Mouse (Mus musculus) forebrain, embryonic 16.5 days (tissue): ENCODE measurements at regions not wholly inside any gene's neighbourhood (a gene's known extent, or its start where the extent isn't known, plus 50 kb on each side); places are given as distances from the start of the nearest gene placed in this dataset.
"Not testable (repeated sequence)": the region's sequence is repeated elsewhere in the genome, so short reads cannot be mapped to it uniquely, and the experiment has no call there.

Experiments used
- ATAC-seq: fragments of 200-750 bp; cut with Nextera tagmentation; 2 replicates; pipeline ENCODE4 v1.8.0; 2017; ENCODE audit warnings: mild to moderate bottlenecking, moderate library complexity
- H3K27ac ChIP-seq: fragments of 300-500 bp; sonication (generic); 2 replicates; pipeline ENCODE4 v1.5.1; 2014; ENCODE audit warnings: low read length, control low read depth
- H3K27me3 ChIP-seq: fragments of 300-500 bp; sonication (generic); replicated peaks from 2 replicates; pipeline ENCODE4 v1.6.1; 2014; ENCODE audit warnings: low read length; ENCODE audit not compliant: control insufficient read depth, insufficient read depth
- H3K36me3 ChIP-seq: fragments of 300-500 bp; sonication (generic); 2 replicates; pipeline ENCODE4 v1.6.1; 2014; ENCODE audit not compliant: control insufficient read depth, insufficient read depth
- H3K4me1 ChIP-seq: fragments of 300-500 bp; sonication (generic); replicated peaks from 2 replicates; pipeline ENCODE4 v1.6.1; 2014; ENCODE audit warnings: low read length; ENCODE audit not compliant: control insufficient read depth, insufficient read depth
- H3K4me2 ChIP-seq: fragments of 300-500 bp; sonication (generic); 2 replicates; pipeline ENCODE4 v1.6.1; 2014; ENCODE audit warnings: mild to moderate bottlenecking, low read length, control low read depth
- H3K4me3 ChIP-seq: fragments of 300-500 bp; sonication (generic); replicated peaks from 2 replicates; pipeline ENCODE4 v1.5.1; 2014; ENCODE audit warnings: mild to moderate bottlenecking, low read length, control low read depth
- H3K9ac ChIP-seq: fragments of 300-500 bp; sonication (generic); replicated peaks from 2 replicates; pipeline ENCODE4 v1.6.1; 2014; ENCODE audit warnings: low read depth, low read length, control low read depth
- H3K9me3 ChIP-seq: fragments of 300-500 bp; sonication (generic); 2 replicates; pipeline ENCODE4 v1.6.1; 2016; ENCODE audit warnings: low read length; ENCODE audit not compliant: control insufficient read depth
- WGBS: fragments of 180-500 bp; shearing (Covaris S2); extraction: QIAGEN DNeasy Blood & Tissue Kit; methylation state at CpG from one replicate; pipeline ENCODE4 v1.1.7; 2014; 5-methylcytosine and 5-hydroxymethylcytosine counted together

- not testable (repeated sequence) for H3K27me3 ChIP-seq, H3K4me2 ChIP-seq, H3K4me3 ChIP-seq, H3K36me3 ChIP-seq, H3K9ac ChIP-seq, H3K4me1 ChIP-seq, ATAC-seq, H3K27ac ChIP-seq, H3K9me3 ChIP-seq
- 89% methylated on average over 1 of the region's 2 CpGs for WGBS
Measured at GRCm38 (mm10) chr14:53357498-53357897, 861.9 kb upstream of the Olfr1507 start.

- not testable (repeated sequence) for H3K9ac ChIP-seq, H3K4me1 ChIP-seq, H3K27me3 ChIP-seq, H3K4me2 ChIP-seq, H3K36me3 ChIP-seq, H3K4me3 ChIP-seq, H3K9me3 ChIP-seq, ATAC-seq, H3K27ac ChIP-seq
- WGBS: no CpG with 5 or more reads among the region's 1 CpGs
Measured at GRCm38 (mm10) chr14:53356783-53357182, 861.2 kb upstream of the Olfr1507 start.

GRCm38 (mm10) chr14:53351457-53351856 is 855.9 kb upstream of the Olfr1507 start:
- not testable (repeated sequence) for H3K4me2 ChIP-seq, H3K4me1 ChIP-seq, H3K9me3 ChIP-seq, H3K27ac ChIP-seq, H3K9ac ChIP-seq, H3K27me3 ChIP-seq, ATAC-seq, H3K4me3 ChIP-seq, H3K36me3 ChIP-seq
- WGBS: no CpG with 5 or more reads among the region's 3 CpGs

- H3K9ac ChIP-seq, H3K4me3 ChIP-seq, ATAC-seq, H3K36me3 ChIP-seq, H3K4me1 ChIP-seq, H3K27ac ChIP-seq, H3K27me3 ChIP-seq, H3K9me3 ChIP-seq, H3K4me2 ChIP-seq: not testable (repeated sequence)
- WGBS: 93% methylated on average over 1 of the region's 1 CpGs
Measured at GRCm38 (mm10) chr14:53350780-53351179, 855.2 kb upstream of the Olfr1507 start.

- H3K4me3 ChIP-seq, H3K27ac ChIP-seq, H3K27me3 ChIP-seq, ATAC-seq, H3K4me1 ChIP-seq, H3K9ac ChIP-seq, H3K36me3 ChIP-seq, H3K9me3 ChIP-seq, H3K4me2 ChIP-seq: not testable (repeated sequence)
Measured at GRCm38 (mm10) chr14:53349111-53349510, 853.6 kb upstream of the Olfr1507 start.

GRCm38 (mm10) chr14:53345568-53345967 is 850.0 kb upstream of the Olfr1507 start:
- H3K4me3 ChIP-seq, H3K9me3 ChIP-seq, H3K36me3 ChIP-seq, ATAC-seq, H3K9ac ChIP-seq, H3K4me2 ChIP-seq, H3K27ac ChIP-seq, H3K27me3 ChIP-seq, H3K4me1 ChIP-seq: not testable (repeated sequence)
- 43% methylated on average over 2 of the region's 2 CpGs for WGBS

GRCm38 (mm10) chr14:53343849-53344248 is 848.3 kb upstream of the Olfr1507 start:
- H3K4me1 ChIP-seq, ATAC-seq, H3K36me3 ChIP-seq, H3K9ac ChIP-seq, H3K9me3 ChIP-seq, H3K27ac ChIP-seq, H3K27me3 ChIP-seq, H3K4me2 ChIP-seq, H3K4me3 ChIP-seq: not testable (repeated sequence)
- 74% methylated on average over 5 of the region's 5 CpGs for WGBS

- H3K9ac ChIP-seq, H3K4me3 ChIP-seq, H3K9me3 ChIP-seq, H3K4me2 ChIP-seq, ATAC-seq, H3K27me3 ChIP-seq, H3K27ac ChIP-seq, H3K4me1 ChIP-seq, H3K36me3 ChIP-seq: not testable (repeated sequence)
- no CpG with 5 or more reads among the region's 4 CpGs for WGBS
Measured at GRCm38 (mm10) chr14:53339167-53339566, 843.6 kb upstream of the Olfr1507 start.

- not testable (repeated sequence) for H3K4me2 ChIP-seq, H3K36me3 ChIP-seq, H3K4me3 ChIP-seq, H3K27ac ChIP-seq, H3K4me1 ChIP-seq, H3K27me3 ChIP-seq, ATAC-seq, H3K9ac ChIP-seq, H3K9me3 ChIP-seq
- 57% methylated on average over 3 of the region's 8 CpGs for WGBS
Measured at GRCm38 (mm10) chr14:53337446-53337845, 841.9 kb upstream of the Olfr1507 start.

- H3K4me1 ChIP-seq, ATAC-seq, H3K9ac ChIP-seq, H3K27ac ChIP-seq, H3K4me3 ChIP-seq, H3K36me3 ChIP-seq, H3K27me3 ChIP-seq, H3K4me2 ChIP-seq, H3K9me3 ChIP-seq: not testable (repeated sequence)
- 36% methylated on average over 1 of the region's 2 CpGs for WGBS
Measured at GRCm38 (mm10) chr14:53336705-53337104, 841.2 kb upstream of the Olfr1507 start.
